Mouse (Mus musculus) midbrain, embryonic 12.5 days (tissue): ENCODE results near the gene Gpr35. TPM values are rescaled to one million over a fixed set of nuclear protein-coding genes. Genes with fewer than 3 reads are reported as not detected.

Experiments used
- ATAC-seq: fragments of 200-750 bp; cut with Nextera tagmentation; 2 replicates; pipeline ENCODE4 v1.8.0; 2017; ENCODE audit warnings: low read depth, moderate TSS enrichment, moderate library complexity; ENCODE audit not compliant: low FRiP score
- H3K27ac ChIP-seq: fragments of 300-500 bp; sonication (generic); replicated peaks from 2 replicates; pipeline ENCODE4 v1.5.1; 2016; ENCODE audit warnings: mild to moderate bottlenecking
- H3K27me3 ChIP-seq: fragments of 300-500 bp; sonication (generic); 2 replicates; pipeline ENCODE4 v1.6.1; 2016; ENCODE audit warnings: mild to moderate bottlenecking
- H3K36me3 ChIP-seq: fragments of 300-500 bp; sonication (generic); 2 replicates; pipeline ENCODE4 v1.6.1; 2016
- H3K4me1 ChIP-seq: fragments of 300-500 bp; sonication (generic); 2 replicates; pipeline ENCODE4 v1.6.1; 2016
- H3K4me2 ChIP-seq: fragments of 300-500 bp; sonication (generic); replicated peaks from 2 replicates; pipeline ENCODE4 v1.6.1; 2016; ENCODE audit warnings: mild to moderate bottlenecking, moderate library complexity
- H3K4me3 ChIP-seq: fragments of 300-500 bp; sonication (generic); 2 replicates; pipeline ENCODE4 v1.5.1; 2016; ENCODE audit warnings: mild to moderate bottlenecking
- H3K9ac ChIP-seq: fragments of 300-500 bp; sonication (generic); replicated peaks from 2 replicates; pipeline ENCODE4 v1.6.1; 2016; ENCODE audit warnings: mild to moderate bottlenecking, moderate library complexity
- H3K9me3 ChIP-seq: fragments of 300-500 bp; sonication (generic); 2 replicates; pipeline ENCODE4 v1.6.1; 2016; ENCODE audit warnings: mild to moderate bottlenecking
- WGBS: fragments of 180-500 bp; shearing (Covaris S2); methylation state at CpG from one replicate; pipeline ENCODE4 v1.1.7; 2016; 5-methylcytosine and 5-hydroxymethylcytosine counted together
- polyA plus RNA-seq: library from polyadenylated mRNA; unstranded; fragments of >200 nt; fragmentation: Nextera tagmentation; extraction: Ambion mirVana; gene quantifications from 2 replicates; pipeline ENCODE4 v1.2.1, GENCODE M21; 2016

Gpr35 gene
- polyA plus RNA-seq, 1 experiment from 2014 or later: 0.27 TPM

DNA sequence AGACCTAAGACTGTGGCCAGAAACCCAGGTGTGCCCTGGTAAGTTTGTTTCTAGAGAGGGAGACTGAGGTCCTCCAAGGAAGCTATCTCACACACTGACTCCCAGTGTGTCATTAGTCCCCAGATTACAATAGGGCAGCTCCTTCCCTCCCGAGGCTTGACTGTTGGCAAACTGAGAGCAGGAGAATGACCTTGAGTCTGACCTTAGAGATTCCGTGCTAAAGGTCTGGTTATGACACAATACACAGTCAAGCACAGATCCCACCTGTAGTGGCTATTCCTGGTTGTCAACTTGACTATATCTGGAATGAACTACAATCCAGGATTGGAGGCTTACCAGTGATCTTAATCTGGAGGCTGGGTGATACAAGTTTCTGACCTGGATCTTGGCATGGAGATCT, 79.4 kb downstream of the Gpr35 start:
- H3K4me3 ChIP-seq: no peak overlapping the region
- WGBS: 78% methylated on average over 2 of the region's 2 CpGs
- H3K4me1 ChIP-seq: no peaks in the 10 kb centered on the region
- no peaks in the 10 kb centered on the region for H3K9me3 ChIP-seq
- no peak for ATAC-seq
- H3K36me3 ChIP-seq: peaks cover 81% of the 10 kb centered on the region
- H3K27me3 ChIP-seq: no peaks in the 10 kb centered on the region
- no peak overlapping the region for H3K4me2 ChIP-seq
- H3K27ac ChIP-seq: no peak overlapping the region
- H3K9ac ChIP-seq: no peak overlapping the region

DNA sequence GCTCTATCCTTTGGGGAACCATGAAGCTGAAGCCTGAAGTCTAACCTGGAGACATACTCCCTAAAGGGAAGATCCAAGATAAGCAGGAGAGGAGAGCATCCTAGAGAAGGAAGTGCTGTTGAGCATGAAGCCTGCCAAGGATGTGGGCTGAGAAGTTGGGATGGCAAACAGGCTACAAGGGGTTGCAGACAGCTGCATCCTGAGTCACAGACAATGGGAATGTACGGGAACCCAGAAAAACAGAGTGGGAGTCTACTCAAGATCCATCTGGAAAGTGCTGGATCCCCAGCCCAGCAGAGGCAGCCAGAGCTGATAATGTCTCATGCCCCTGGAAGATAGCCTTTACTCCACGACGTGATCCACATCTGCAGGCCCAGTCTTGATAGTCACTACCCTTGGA, 80.5 kb downstream of the Gpr35 start:
- Histone ChIP-seq H3K9ac (no peak overlapping the region), H3K4me1 (no peaks in the 10 kb centered on the region), H3K36me3 (peaks cover 81% of the 10 kb centered on the region), H3K27me3 (no peaks in the 10 kb centered on the region), H3K4me2 (no peak overlapping the region), H3K27ac (no peak overlapping the region), H3K4me3 (no peak overlapping the region), H3K9me3 (no peaks in the 10 kb centered on the region)
- ATAC-seq: no peak
- 89% methylated on average over 3 of the region's 3 CpGs for WGBS

DNA sequence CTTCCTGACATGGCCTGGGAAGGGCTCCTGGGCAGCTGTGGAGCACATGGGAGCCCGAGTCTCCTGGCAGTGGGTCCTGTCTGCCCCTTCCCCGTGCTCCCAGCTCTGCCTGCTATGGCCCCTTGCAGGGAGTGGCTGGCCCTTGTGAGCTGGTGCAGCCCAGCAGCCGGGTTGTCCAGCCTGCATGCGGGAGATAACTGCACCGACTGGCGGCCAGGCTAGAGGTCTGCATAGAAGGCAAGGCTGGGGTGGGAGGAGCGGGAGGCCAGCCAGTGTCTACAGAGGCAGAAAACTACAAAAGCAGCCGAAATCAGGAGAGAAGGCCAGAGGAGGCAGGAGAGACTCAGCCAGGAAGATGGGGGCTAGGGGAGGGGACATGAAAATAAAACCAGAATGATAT, 83.3 kb downstream of the Gpr35 start:
- Histone ChIP-seq H3K4me3 (no peak overlapping the region), H3K9me3 (no peaks in the 10 kb centered on the region), H3K4me1 (no peaks in the 10 kb centered on the region), H3K27ac (no peak overlapping the region), H3K9ac (no peak overlapping the region), H3K4me2 (no peak overlapping the region), H3K36me3 (peaks cover 90% of the 10 kb centered on the region), H3K27me3 (no peaks in the 10 kb centered on the region)
- no peak for ATAC-seq
- 58% methylated on average over 8 of the region's 8 CpGs for WGBS

DNA sequence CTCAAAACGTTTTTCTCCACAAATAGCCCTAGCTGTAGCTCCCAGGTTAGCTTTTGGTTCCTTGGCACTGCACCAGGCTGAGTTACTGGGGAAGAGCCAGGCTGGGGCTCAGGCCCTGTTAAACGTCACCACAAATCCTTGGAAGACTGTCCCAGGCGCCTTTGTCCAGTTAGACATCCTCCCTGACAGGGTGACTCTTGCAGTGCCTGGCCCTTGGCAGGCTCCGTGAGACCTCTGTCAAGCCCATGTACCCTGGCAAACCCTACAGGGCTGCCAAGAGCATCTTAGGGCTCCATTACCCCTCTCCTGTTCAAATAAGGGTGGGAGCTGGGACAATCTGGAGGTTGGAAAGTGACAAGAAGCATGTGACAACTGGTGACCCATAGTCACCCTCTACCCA, 85.3 kb downstream of the Gpr35 start:
- WGBS: 82% methylated on average over 4 of the region's 4 CpGs
- Histone ChIP-seq H3K9ac (no peak overlapping the region), H3K4me2 (no peak overlapping the region), H3K27me3 (no peaks in the 10 kb centered on the region), H3K9me3 (no peaks in the 10 kb centered on the region), H3K4me3 (no peak overlapping the region), H3K27ac (no peak overlapping the region), H3K36me3 (peaks cover 92% of the 10 kb centered on the region), H3K4me1 (no peaks in the 10 kb centered on the region)
- no peak for ATAC-seq

Other genes starting within 250 kb of the Gpr35 start
- 82.4 and 89.5 TPM in 2 replicates for gene Gpc1, start 119.2 kb upstream of the Gpr35 start, polyA plus RNA-seq
- 0.45 and 0.80 TPM in 2 replicates for gene Ankmy1, start 48.0 kb upstream of the Gpr35 start, polyA plus RNA-seq
- 14.6 and 16.7 TPM in 2 replicates for gene Dusp28, start 43.9 kb upstream of the Gpr35 start, polyA plus RNA-seq
- 27.6 and 29.9 TPM in 2 replicates for gene Rnpepl1, start 40.1 kb upstream of the Gpr35 start, polyA plus RNA-seq
- gene Capn10, start 16.5 kb upstream of the Gpr35 start, polyA plus RNA-seq: 55.2 TPM in 2 replicates
- not detected in 2 replicates for gene Aqp12, start 55.5 kb downstream of the Gpr35 start, polyA plus RNA-seq
- gene Kif1a, start 151.1 kb downstream of the Gpr35 start, polyA plus RNA-seq: 125 and 126 TPM in 2 replicates
- not detected in 2 replicates for gene Agxt, start 184.4 kb downstream of the Gpr35 start, polyA plus RNA-seq
- gene 2310007B03Rik, start 210.1 kb downstream of the Gpr35 start, polyA plus RNA-seq: 0.25 and 0.32 TPM in 2 replicates
- 0.16 and 0.18 TPM in 2 replicates for gene Crocc2, start 217.9 kb downstream of the Gpr35 start, polyA plus RNA-seq